Mouse (Mus musculus): ENCODE results near the gene Ccl27a. TPM values are rescaled to one million over a fixed set of nuclear protein-coding genes. Genes with fewer than 3 reads are reported as not detected.

Ccl27a gene
- polyA plus RNA-seq, 1 experiment from 2014 or later, result 21.9 TPM

GRCm38 (mm10) chr4:41760288-41760721 lies 13.7 kb downstream of the Ccl27a start:
- H3K36me3 ChIP-seq (ENCODE audit: control insufficient read depth, insufficient read depth), result peaks cover 9% of the 10 kb centered on the region
- H3K27me3 ChIP-seq (replicated peaks; ENCODE audit: control insufficient read depth, insufficient read depth, low read length), result no peaks in the 10 kb centered on the region
- TF ChIP-seq CTCF (IDR thresholded peaks at IDR 0.05; ENCODE audit: low read depth), result peak; percentile 64
- 0% methylated on average over 15 of the region's 15 CpGs for WGBS
- peaks cover 10% of the 10 kb centered on the region; the same call in 1 of the 2 replicates for H3K4me1 ChIP-seq (replicated peaks; ENCODE audit: control insufficient read depth, insufficient read depth, low read length)
- peak overlapping the region; percentile 35; the same call in 1 of the 2 replicates for H3K9ac ChIP-seq (ENCODE audit: low read depth, low read length)
- peak overlapping the region; percentile 37 for H3K4me3 ChIP-seq (ENCODE audit: low read depth, low read length)
- H3K4me2 ChIP-seq (replicated peaks; ENCODE audit: low read depth), result peak overlapping the region; percentile 68
- H3K27ac ChIP-seq (ENCODE audit: low read depth, low read length), result peak overlapping the region; percentile 88
- H3K9me3 ChIP-seq (ENCODE audit: control insufficient read depth), result no peaks in the 10 kb centered on the region
- ATAC-seq, result peak; percentile 90

- Histone ChIP-seq H3K9me3 (ENCODE audit: control insufficient read depth) (no peaks in the 10 kb centered on the region), H3K4me1 (replicated peaks; ENCODE audit: control insufficient read depth, insufficient read depth, low read length) (peaks cover 10% of the 10 kb centered on the region; the same call in 1 of the 2 replicates), H3K4me2 (replicated peaks; ENCODE audit: low read depth) (peak overlapping the region; percentile 68), H3K4me3 (ENCODE audit: low read depth, low read length) (peak overlapping the region; percentile 37), H3K9ac (ENCODE audit: low read depth, low read length) (0 out of 2 replicates have a peak overlapping the region, but pooled peaks have one; percentile 35), H3K36me3 (ENCODE audit: control insufficient read depth, insufficient read depth) (peaks cover 9% of the 10 kb centered on the region), H3K27ac (ENCODE audit: low read depth, low read length) (peak overlapping the region; percentile 88), H3K27me3 (replicated peaks; ENCODE audit: control insufficient read depth, insufficient read depth, low read length) (no peaks in the 10 kb centered on the region)
- 18% methylated on average over 6 of the region's 6 CpGs for WGBS
- ATAC-seq, result peak; percentile 5
- no peak for TF ChIP-seq CTCF (IDR thresholded peaks at IDR 0.05; ENCODE audit: low read depth)
Measured at GRCm38 (mm10) chr4:41759656-41760287, 14.3 kb downstream of the Ccl27a start.

- Histone ChIP-seq H3K36me3 (ENCODE audit: control insufficient read depth, insufficient read depth) (peaks cover 9% of the 10 kb centered on the region), H3K9ac (ENCODE audit: low read depth, low read length) (no peak overlapping the region), H3K4me2 (replicated peaks; ENCODE audit: low read depth) (peak overlapping the region; percentile 68), H3K27me3 (replicated peaks; ENCODE audit: control insufficient read depth, insufficient read depth, low read length) (no peaks in the 10 kb centered on the region), H3K4me1 (replicated peaks; ENCODE audit: control insufficient read depth, insufficient read depth, low read length) (peaks cover 10% of the 10 kb centered on the region; the same call in 1 of the 2 replicates), H3K9me3 (ENCODE audit: control insufficient read depth) (no peaks in the 10 kb centered on the region), H3K27ac (ENCODE audit: low read depth, low read length) (peak overlapping the region; percentile 88), H3K4me3 (ENCODE audit: low read depth, low read length) (no peak overlapping the region)
- 66% methylated on average over 9 of the region's 9 CpGs for WGBS
- TF ChIP-seq CTCF (IDR thresholded peaks at IDR 0.05; ENCODE audit: low read depth), result no peak
- ATAC-seq, result no peak
Measured at GRCm38 (mm10) chr4:41759206-41759605, 14.8 kb downstream of the Ccl27a start.

GRCm38 (mm10) chr4:41758701-41759100 lies 15.3 kb downstream of the Ccl27a start:
- WGBS, result 87% methylated on average over 4 of the region's 4 CpGs
- TF ChIP-seq CTCF (IDR thresholded peaks at IDR 0.05; ENCODE audit: low read depth), result no peak
- H3K4me3 ChIP-seq (ENCODE audit: low read depth, low read length), result no peak overlapping the region
- no peak overlapping the region for H3K9ac ChIP-seq (ENCODE audit: low read depth, low read length)
- no peak for ATAC-seq
- H3K27me3 ChIP-seq (replicated peaks; ENCODE audit: control insufficient read depth, insufficient read depth, low read length), result no peaks in the 10 kb centered on the region
- H3K27ac ChIP-seq (ENCODE audit: low read depth, low read length), result peak overlapping the region; percentile 88
- peaks cover 9% of the 10 kb centered on the region for H3K36me3 ChIP-seq (ENCODE audit: control insufficient read depth, insufficient read depth)
- no peaks in the 10 kb centered on the region for H3K9me3 ChIP-seq (ENCODE audit: control insufficient read depth)
- no peak overlapping the region for H3K4me2 ChIP-seq (replicated peaks; ENCODE audit: low read depth)
- H3K4me1 ChIP-seq (replicated peaks; ENCODE audit: control insufficient read depth, insufficient read depth, low read length), result peaks cover 10% of the 10 kb centered on the region; the same call in 1 of the 2 replicates

- no peak overlapping the region for H3K4me3 ChIP-seq (ENCODE audit: low read depth, low read length)
- peak; percentile 24 for ATAC-seq
- 0 out of 2 replicates have a peak, but pooled peaks have one; percentile 6 for TF ChIP-seq CTCF (IDR thresholded peaks at IDR 0.05; ENCODE audit: low read depth)
- peak overlapping the region; percentile 88 for H3K27ac ChIP-seq (ENCODE audit: low read depth, low read length)
- WGBS, result 64% methylated on average over 11 of the region's 11 CpGs
- no peaks in the 10 kb centered on the region for H3K9me3 ChIP-seq (ENCODE audit: control insufficient read depth)
- no peaks in the 10 kb centered on the region for H3K27me3 ChIP-seq (replicated peaks; ENCODE audit: control insufficient read depth, insufficient read depth, low read length)
- no peak overlapping the region for H3K9ac ChIP-seq (ENCODE audit: low read depth, low read length)
- peaks cover 10% of the 10 kb centered on the region; the same call in 1 of the 2 replicates for H3K4me1 ChIP-seq (replicated peaks; ENCODE audit: control insufficient read depth, insufficient read depth, low read length)
- peaks cover 9% of the 10 kb centered on the region for H3K36me3 ChIP-seq (ENCODE audit: control insufficient read depth, insufficient read depth)
- no peak overlapping the region for H3K4me2 ChIP-seq (replicated peaks; ENCODE audit: low read depth)
Measured at GRCm38 (mm10) chr4:41758021-41758420, 16.0 kb downstream of the Ccl27a start.

- H3K4me1 ChIP-seq (replicated peaks; ENCODE audit: control insufficient read depth, insufficient read depth, low read length), result peaks cover 8% of the 10 kb centered on the region; the same call in 1 of the 2 replicates
- no peak overlapping the region for H3K4me3 ChIP-seq (ENCODE audit: low read depth, low read length)
- 0 out of 2 replicates have a peak overlapping the region, but pooled peaks have one; percentile 21 for H3K4me2 ChIP-seq (replicated peaks; ENCODE audit: low read depth)
- no peak for TF ChIP-seq CTCF (IDR thresholded peaks at IDR 0.05; ENCODE audit: low read depth)
- ATAC-seq, result no peak
- WGBS, result 92% methylated on average over 13 of the region's 13 CpGs
- H3K27me3 ChIP-seq (replicated peaks; ENCODE audit: control insufficient read depth, insufficient read depth, low read length), result no peaks in the 10 kb centered on the region
- H3K9me3 ChIP-seq (ENCODE audit: control insufficient read depth), result no peaks in the 10 kb centered on the region
- H3K9ac ChIP-seq (ENCODE audit: low read depth, low read length), result no peak overlapping the region
- H3K27ac ChIP-seq (ENCODE audit: low read depth, low read length), result peak overlapping the region; percentile 88; the same call in 1 of the 2 replicates
- H3K36me3 ChIP-seq (ENCODE audit: control insufficient read depth, insufficient read depth), result peaks cover 9% of the 10 kb centered on the region
Measured at GRCm38 (mm10) chr4:41757321-41757720, 16.7 kb downstream of the Ccl27a start.

Data from intestine, postnatal 0 days (tissue).